Mouse (Mus musculus) liver, postnatal 0 days (tissue): ENCODE measurements at regions not wholly inside any gene's neighbourhood (a gene's known extent, or its start where the extent isn't known, plus 50 kb on each side); places are given as distances from the start of the nearest gene placed in this dataset.

ENCODE experiments used
- ATAC-seq: fragments of 200-750 bp; cut with Nextera tagmentation; 2 replicates; pipeline ENCODE4 v1.8.0; 2017; ENCODE audit warnings: mild to moderate bottlenecking, moderate library complexity
- DNase-seq: peaks from one replicate; pipeline ENCODE4 v3.0.0-alpha.2; 2016
- H3K27ac ChIP-seq: fragments of 300-500 bp; sonication (generic); 2 replicates; pipeline ENCODE4 v1.5.1; 2014; ENCODE audit warnings: antibody characterized with exemption, moderate library complexity, mild to moderate bottlenecking, low read depth
- H3K27me3 ChIP-seq: fragments of 300-500 bp; sonication (generic); 2 replicates; pipeline ENCODE4 v1.6.1; 2014; ENCODE audit warnings: low read length, control low read depth, mixed read lengths; ENCODE audit not compliant: insufficient read depth
- H3K36me3 ChIP-seq: fragments of 300-500 bp; sonication (generic); replicated peaks from 2 replicates; pipeline ENCODE4 v1.6.1; 2014; ENCODE audit warnings: mild to moderate bottlenecking, control low read depth, low read length, moderate library complexity, mixed read lengths; ENCODE audit not compliant: insufficient read depth
- H3K4me1 ChIP-seq: fragments of 300-500 bp; sonication (generic); 2 replicates; pipeline ENCODE4 v1.6.1; 2014; ENCODE audit warnings: antibody characterized with exemption, mild to moderate bottlenecking, control low read depth; ENCODE audit not compliant: insufficient read depth
- H3K4me2 ChIP-seq: fragments of 300-500 bp; sonication (generic); 2 replicates; pipeline ENCODE4 v1.6.1; 2014; ENCODE audit warnings: low read depth, mild to moderate bottlenecking, low read length, moderate library complexity, mixed read lengths
- H3K4me3 ChIP-seq: fragments of 300-500 bp; sonication (generic); 2 replicates; pipeline ENCODE4 v1.5.1; 2014; ENCODE audit warnings: low read depth, low read length
- H3K9ac ChIP-seq: fragments of 300-500 bp; sonication (generic); replicated peaks from 2 replicates; pipeline ENCODE4 v1.6.1; 2014; ENCODE audit warnings: mild to moderate bottlenecking, moderate library complexity
- H3K9me3 ChIP-seq: fragments of 300-500 bp; sonication (generic); 2 replicates; pipeline ENCODE4 v1.6.1; 2016; ENCODE audit warnings: mild to moderate bottlenecking, control low read depth, low read length, mixed read lengths
- CTCF ChIP-seq: sonication (generic); IDR thresholded peaks from 2 replicates; pipeline ENCODE4 v1.5.1; 2016; ENCODE audit warnings: antibody characterized with exemption, low read depth
- EP300 ChIP-seq: IDR thresholded peaks from 2 replicates; pipeline ENCODE4 v1.6.1; 2016; ENCODE audit warnings: antibody characterized with exemption, low read depth, mild to moderate bottlenecking
- WGBS: fragments of 180-500 bp; shearing (Covaris S2); extraction: QIAGEN DNeasy Blood & Tissue Kit; methylation state at CpG from one replicate; pipeline ENCODE4 v1.1.7; 2014; ENCODE audit not compliant: insufficient replicate concordance; 5-methylcytosine and 5-hydroxymethylcytosine counted together

DNA sequence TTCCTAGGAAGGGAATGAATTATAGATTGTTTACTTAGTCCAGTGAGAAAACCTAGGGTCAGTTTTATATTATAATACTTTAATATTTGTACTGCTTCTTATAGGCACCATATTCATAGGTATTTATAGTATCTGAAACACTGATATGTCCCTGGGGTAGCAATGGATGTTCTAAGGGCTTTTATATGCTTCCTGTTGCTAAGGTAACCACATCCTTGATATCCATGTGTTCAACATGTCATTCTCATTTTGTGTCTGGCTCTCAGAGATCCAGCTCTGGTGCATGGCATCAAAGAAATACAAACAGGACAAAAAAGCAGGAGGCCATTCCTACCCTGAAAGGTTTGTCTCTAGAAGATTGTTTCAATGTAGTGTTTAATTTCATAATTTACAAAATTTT is 738.2 kb upstream of the Mms22l start:
- DNase-seq (no peak), ATAC-seq (no peak)
- no peaks in the 10 kb centered on the region for H3K9me3 ChIP-seq
- no peak overlapping the region for H3K9ac ChIP-seq
- no peak overlapping the region for H3K27ac ChIP-seq
- no peaks in the 10 kb centered on the region for H3K4me1 ChIP-seq
- H3K4me2 ChIP-seq = no peak overlapping the region
- H3K36me3 ChIP-seq = no peaks in the 10 kb centered on the region
- H3K27me3 ChIP-seq = no peaks in the 10 kb centered on the region
- TF ChIP-seq CTCF (no peak), EP300 (no peak)
- H3K4me3 ChIP-seq = no peak overlapping the region

DNA sequence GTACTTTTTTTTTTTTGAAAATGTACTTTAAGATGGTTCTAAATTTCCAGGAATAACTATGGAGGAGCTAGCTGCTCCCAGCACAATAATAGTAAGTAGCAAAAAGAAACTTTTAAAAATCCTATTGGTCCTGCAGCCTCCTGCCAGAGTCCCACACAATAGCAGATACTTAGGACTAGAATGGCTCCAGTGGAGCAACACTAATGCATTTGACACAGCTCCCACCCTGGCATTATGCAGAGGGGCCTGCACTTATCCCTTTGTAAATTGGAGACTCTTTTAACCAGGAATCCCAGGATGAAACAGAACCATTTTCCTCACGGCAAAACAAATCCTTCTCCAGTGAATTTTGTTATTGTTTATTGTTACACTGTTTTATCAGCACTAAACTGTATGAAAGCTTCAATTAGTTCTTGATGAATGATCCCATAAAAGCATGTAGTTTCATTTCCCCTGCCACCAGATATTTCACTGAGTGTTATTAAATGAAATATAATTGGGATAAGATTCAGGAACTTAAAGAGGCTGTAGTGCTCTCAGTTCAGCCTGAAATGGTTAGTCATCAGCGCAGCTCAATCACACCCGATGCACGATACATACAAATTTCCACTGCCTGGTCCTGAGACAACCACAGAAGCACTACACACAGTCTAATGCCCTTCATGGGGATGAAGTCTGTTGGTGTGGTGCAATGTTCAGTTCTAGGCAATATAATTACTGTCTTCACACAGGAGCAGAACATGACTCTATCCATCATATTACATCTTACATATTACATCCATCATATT is 708.6 kb upstream of the Mms22l start:
- TF ChIP-seq EP300 (no peak), CTCF (no peak)
- Histone ChIP-seq H3K4me1 (no peaks in the 10 kb centered on the region), H3K4me2 (no peak overlapping the region), H3K27ac (no peak overlapping the region), H3K4me3 (no peak overlapping the region), H3K9me3 (no peaks in the 10 kb centered on the region), H3K36me3 (no peaks in the 10 kb centered on the region), H3K9ac (no peak overlapping the region), H3K27me3 (no peaks in the 10 kb centered on the region)
- DNase-seq (no peak), ATAC-seq (no peak)
- 81% methylated on average over 4 of the region's 4 CpGs for WGBS

DNA sequence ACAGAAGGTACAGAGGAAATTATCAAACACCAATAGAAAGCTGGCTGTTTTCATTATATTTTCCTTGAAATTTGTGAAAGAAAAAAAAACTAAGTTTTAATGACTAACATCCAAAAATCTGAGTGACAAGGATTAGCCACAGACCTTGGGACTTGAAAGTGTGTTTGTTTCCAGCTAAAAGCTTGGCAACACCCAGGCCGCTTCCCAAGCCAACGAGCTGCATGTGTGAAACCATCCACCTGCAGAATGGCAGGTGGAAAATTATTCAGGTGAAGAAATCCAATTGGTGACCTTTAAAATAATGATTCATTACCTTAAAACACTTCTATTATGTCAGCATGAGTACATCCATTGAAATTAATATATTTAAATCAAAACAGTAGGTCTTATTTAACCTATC is 672.7 kb upstream of the Mms22l start:
- Histone ChIP-seq H3K4me1 (no peaks in the 10 kb centered on the region), H3K27me3 (no peaks in the 10 kb centered on the region), H3K4me3 (no peak overlapping the region), H3K9ac (no peak overlapping the region), H3K4me2 (no peak overlapping the region), H3K27ac (no peak overlapping the region), H3K36me3 (no peaks in the 10 kb centered on the region), H3K9me3 (no peaks in the 10 kb centered on the region)
- TF ChIP-seq EP300 = no peak
- ATAC-seq (no peak), DNase-seq (no peak)
- 85% methylated on average over 2 of the region's 2 CpGs for WGBS

DNA sequence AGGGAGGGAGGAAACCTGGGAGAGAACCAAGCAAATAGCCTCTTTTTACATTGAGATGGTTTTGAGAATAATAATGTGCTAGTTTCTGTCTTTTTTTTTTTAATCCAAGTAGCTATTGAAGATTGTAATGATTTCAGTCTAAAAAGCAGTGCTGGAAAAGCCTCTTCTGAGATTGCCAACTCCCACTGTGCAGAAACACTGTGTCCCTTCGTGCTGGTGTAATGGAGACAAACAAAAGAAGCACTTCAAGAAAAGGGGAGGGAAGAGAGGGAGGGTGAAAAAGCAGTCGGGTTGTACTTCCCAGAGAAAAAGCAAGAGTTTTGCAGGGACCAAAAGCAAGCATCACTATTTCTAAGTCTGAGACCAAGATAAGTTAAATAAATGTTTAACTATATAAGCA is 669.4 kb upstream of the Mms22l start:
- Histone ChIP-seq H3K36me3 (no peaks in the 10 kb centered on the region), H3K9me3 (no peaks in the 10 kb centered on the region), H3K9ac (no peak overlapping the region), H3K27ac (no peak overlapping the region), H3K4me2 (no peak overlapping the region), H3K27me3 (no peaks in the 10 kb centered on the region), H3K4me3 (no peak overlapping the region), H3K4me1 (no peaks in the 10 kb centered on the region)
- TF ChIP-seq EP300 = no peak
- no peak for TF ChIP-seq CTCF
- no peak for ATAC-seq
- DNase-seq = no peak
- 10% methylated on average over 2 of the region's 2 CpGs for WGBS

DNA sequence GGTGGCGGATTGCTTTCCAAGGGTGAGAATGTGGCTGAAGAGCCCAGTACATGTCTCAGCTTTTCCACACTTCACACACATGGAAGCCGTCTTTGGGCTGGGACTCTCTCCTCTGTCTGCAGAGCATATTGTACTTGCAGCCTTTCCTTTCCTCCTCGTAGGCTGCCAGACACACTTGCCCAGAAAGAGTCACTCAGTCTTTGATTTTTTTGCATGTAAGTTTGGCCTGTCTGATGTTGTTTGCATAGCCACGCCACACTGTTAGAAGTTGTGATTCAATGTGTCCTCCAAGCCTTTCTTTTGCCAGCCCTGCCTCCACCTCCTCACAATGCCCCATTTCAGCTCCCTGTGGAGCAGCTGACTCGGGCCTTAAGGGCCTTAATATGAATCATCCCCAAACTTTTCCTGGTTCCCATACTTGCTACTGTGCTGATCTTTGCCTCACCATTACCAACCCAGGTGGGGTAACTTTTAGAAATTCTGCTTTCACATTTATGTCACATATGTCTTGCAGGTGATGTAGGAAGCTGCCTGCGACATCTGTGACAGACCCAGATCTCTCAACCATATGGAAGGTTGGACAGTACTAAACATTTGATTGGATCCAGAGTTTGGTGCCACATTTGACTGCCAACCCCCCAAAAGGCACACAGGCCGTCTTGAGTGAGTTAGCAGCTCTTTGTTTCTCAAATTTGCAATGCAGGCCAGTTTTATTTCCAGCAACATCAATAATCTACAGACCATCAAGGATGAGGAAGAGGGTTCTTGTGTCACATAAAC is 663.7 kb upstream of the Mms22l start:
- no peak for DNase-seq
- WGBS = 56% methylated on average over 7 of the region's 7 CpGs
- no peak for ATAC-seq
- Histone ChIP-seq H3K27ac (no peak overlapping the region), H3K27me3 (no peaks in the 10 kb centered on the region), H3K36me3 (no peaks in the 10 kb centered on the region), H3K9ac (no peak overlapping the region), H3K4me2 (no peak overlapping the region), H3K9me3 (no peaks in the 10 kb centered on the region), H3K4me1 (no peaks in the 10 kb centered on the region), H3K4me3 (no peak overlapping the region)
- TF ChIP-seq EP300 (no peak), CTCF (no peak)

DNA sequence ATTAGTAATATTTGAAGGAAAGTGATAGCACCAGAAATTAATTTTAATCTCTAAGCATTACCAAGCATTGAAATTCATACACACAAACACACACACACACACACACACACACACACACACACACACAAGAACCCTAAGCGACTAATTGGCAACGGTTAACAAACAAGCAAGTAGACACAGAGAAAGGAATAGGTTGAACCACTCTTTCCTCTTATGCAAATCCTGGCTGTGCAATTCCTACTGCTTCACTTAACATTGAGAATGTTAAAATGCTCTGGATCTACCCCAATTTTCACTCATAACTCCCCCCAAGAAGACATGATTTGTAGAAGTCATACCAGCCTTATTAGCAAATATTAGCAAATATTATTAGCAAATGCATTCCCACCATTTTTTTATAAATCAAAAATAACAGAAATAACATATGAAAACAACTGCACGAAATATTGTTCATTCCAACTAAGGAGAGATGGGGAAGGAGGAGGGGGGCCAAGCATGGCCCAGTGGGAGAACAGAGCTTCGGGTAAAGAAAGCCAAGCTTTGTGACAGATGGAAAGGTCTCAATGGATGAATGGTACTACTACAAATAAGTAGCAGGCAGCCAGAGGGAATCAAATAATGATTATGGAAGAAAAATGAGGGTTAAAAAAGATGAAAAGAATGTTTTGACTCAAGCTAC is 652.5 kb upstream of the Mms22l start:
- Histone ChIP-seq H3K4me1 (no peaks in the 10 kb centered on the region), H3K9me3 (0 out of 2 replicates have a peak, but pooled peaks cover 3% of the 10 kb centered on the region), H3K36me3 (no peaks in the 10 kb centered on the region), H3K27ac (no peak overlapping the region), H3K27me3 (no peaks in the 10 kb centered on the region), H3K4me3 (no peak overlapping the region), H3K9ac (no peak overlapping the region), H3K4me2 (no peak overlapping the region)
- ATAC-seq (no peak), DNase-seq (no peak)
- TF ChIP-seq EP300 (no peak), CTCF (no peak)
- 74% methylated on average over 4 of the region's 4 CpGs for WGBS
